Mouse (Mus musculus): ENCODE measurements at regions not wholly inside any gene's neighbourhood (a gene's known extent, or its start where the extent isn't known, plus 50 kb on each side); places are given as distances from the start of the nearest gene placed in this dataset.

GRCm38 (mm10) chr17:89272141-89272540 lies 71.7 kb upstream of the Fshr start:
- Histone ChIP-seq H3K4me1 (ENCODE audit: insufficient read depth, low read depth, low read length) (no peaks in the 10 kb centered on the region), H3K27me3 (replicated peaks; ENCODE audit: insufficient read depth, low read length) (no peaks in the 10 kb centered on the region), H3K9me3 (ENCODE audit: low read length) (no peaks in the 10 kb centered on the region), H3K4me2 (replicated peaks; ENCODE audit: low read depth, low read length) (no peak overlapping the region), H3K36me3 (ENCODE audit: insufficient read depth, low read length) (no peaks in the 10 kb centered on the region), H3K4me3 (ENCODE audit: low read depth, low read length) (no peak overlapping the region), H3K27ac (ENCODE audit: low read length) (no peak overlapping the region), H3K9ac (replicated peaks; ENCODE audit: low read depth) (no peak overlapping the region)
- TF ChIP-seq EP300 (IDR thresholded peaks at IDR 0.05) (no peak), CTCF (IDR thresholded peaks at IDR 0.05) (no peak)
- ATAC-seq (no peak), DNase-seq (ENCODE audit: low spot score) (no peak)

- Histone ChIP-seq H3K27ac (ENCODE audit: low read length) (no peak overlapping the region), H3K9ac (replicated peaks; ENCODE audit: low read depth) (no peak overlapping the region), H3K36me3 (ENCODE audit: insufficient read depth, low read length) (no peaks in the 10 kb centered on the region), H3K27me3 (replicated peaks; ENCODE audit: insufficient read depth, low read length) (no peaks in the 10 kb centered on the region), H3K9me3 (ENCODE audit: low read length) (no peaks in the 10 kb centered on the region), H3K4me3 (ENCODE audit: low read depth, low read length) (no peak overlapping the region), H3K4me2 (replicated peaks; ENCODE audit: low read depth, low read length) (no peak overlapping the region), H3K4me1 (ENCODE audit: insufficient read depth, low read depth, low read length) (no peaks in the 10 kb centered on the region)
- DNase-seq (ENCODE audit: low spot score) = no peak
- no peak for ATAC-seq
- WGBS = 47% methylated on average over 3 of the region's 3 CpGs
- no peak for TF ChIP-seq CTCF (IDR thresholded peaks at IDR 0.05)
- no peak for TF ChIP-seq EP300 (IDR thresholded peaks at IDR 0.05)
Observed at GRCm38 (mm10) chr17:89255687-89256086, 55.2 kb upstream of the Fshr start.

GRCm38 (mm10) chr17:89250811-89251210 lies 50.3 kb upstream of the Fshr start:
- no peak for DNase-seq (ENCODE audit: low spot score)
- TF ChIP-seq CTCF (IDR thresholded peaks at IDR 0.05) = no peak
- TF ChIP-seq EP300 (IDR thresholded peaks at IDR 0.05) = no peak
- H3K27ac ChIP-seq (ENCODE audit: low read length) = no peak overlapping the region
- H3K36me3 ChIP-seq (ENCODE audit: insufficient read depth, low read length) = no peaks in the 10 kb centered on the region
- WGBS = 61% methylated on average over 5 of the region's 5 CpGs
- H3K4me2 ChIP-seq (replicated peaks; ENCODE audit: low read depth, low read length) = no peak overlapping the region
- H3K4me1 ChIP-seq (ENCODE audit: insufficient read depth, low read depth, low read length) = no peaks in the 10 kb centered on the region
- no peaks in the 10 kb centered on the region for H3K27me3 ChIP-seq (replicated peaks; ENCODE audit: insufficient read depth, low read length)
- no peak overlapping the region for H3K4me3 ChIP-seq (ENCODE audit: low read depth, low read length)
- H3K9me3 ChIP-seq (ENCODE audit: low read length) = no peaks in the 10 kb centered on the region
- no peak overlapping the region for H3K9ac ChIP-seq (replicated peaks; ENCODE audit: low read depth)
- no peak for ATAC-seq
